Mouse (Mus musculus) skeletal muscle tissue, postnatal 0 days (tissue): Measurements from ENCODE around the gene Dcaf11. TPM values are rescaled to one million over a fixed set of nuclear protein-coding genes. Genes with fewer than 3 reads are reported as not detected.

Source experiments
- polyA plus RNA-seq: library from polyadenylated mRNA; unstranded; fragments of >200 nt; fragmentation: Nextera tagmentation; extraction: Ambion mirVana; gene quantifications from 2 replicates; pipeline ENCODE4 v1.2.1, GENCODE M21; 2015

Gene Dcaf11
- 45.2 and 45.3 TPM in 2 replicates for polyA plus RNA-seq

GRCm38 (mm10) chr14:55559799-55560201 is at the start of gene Dcaf11:
Dcaf11 (plus strand) TSS chr14:55560006.

GRCm38 (mm10) chr14:55510125-55510731 is 49.6 kb upstream of the Dcaf11 start, which contains the start of gene Cpne6:
Cpne6 (plus strand) TSS chr14:55510445.

GRCm38 (mm10) chr14:55524785-55525184 is 35.0 kb upstream of the Dcaf11 start, which contains the start of gene Nrl:
Nrl (minus strand) TSS chr14:55524981.

GRCm38 (mm10) chr14:55540067-55540786 is 19.6 kb upstream of the Dcaf11 start, which contains the start of gene Pck2:
Pck2 (plus strand) TSS chr14:55540266.

GRCm38 (mm10) chr14:55560202-55561073 is 632 bp downstream of the Dcaf11 start, which contains the start of gene A730061H03Rik:
A730061H03Rik (minus strand) TSS chr14:55560406.

GRCm38 (mm10) chr14:55575302-55575701 is 15.5 kb downstream of the Dcaf11 start, which contains the start of gene Fitm1:
Fitm1 (plus strand) TSS chr14:55575617.

GRCm38 (mm10) chr14:55577871-55578667 is 18.3 kb downstream of the Dcaf11 start, which contains the start of gene Psme1:
Psme1 (plus strand) TSS chr14:55578123.

GRCm38 (mm10) chr14:55584702-55585565 is 25.1 kb downstream of the Dcaf11 start, which contains the start of gene Emc9:
Emc9 (minus strand) TSS chr14:55585302.

GRCm38 (mm10) chr14:55590748-55591330 is 31.0 kb downstream of the Dcaf11 start, which contains the start of gene Psme2:
Psme2 (minus strand) TSS chr14:55591113.

GRCm38 (mm10) chr14:55591331-55591891 is 31.6 kb downstream of the Dcaf11 start, which contains the start of gene Rnf31:
Rnf31 (plus strand) TSS chr14:55591708.

GRCm38 (mm10) chr14:55603271-55603632 is 43.4 kb downstream of the Dcaf11 start, which contains the start of gene Irf9:
Irf9 (plus strand) TSS chr14:55603571.

GRCm38 (mm10) chr14:55617822-55618221 is 58.0 kb downstream of the Dcaf11 start, which contains the start of gene Rec8:
Rec8 (plus strand) TSS chr14:55618037.

Other genes with a start within 250 kb of the Dcaf11 start
- 21.7 and 34.9 TPM in 2 replicates for gene Dhrs4, start 81.2 kb upstream of the Dcaf11 start, polyA plus RNA-seq
- gene Carmil3, start 69.4 kb upstream of the Dcaf11 start, polyA plus RNA-seq, result 0.44 and 0.66 TPM in 2 replicates
- gene Cpne6, start 49.6 kb upstream of the Dcaf11 start, polyA plus RNA-seq, result not detected in 2 replicates
- not detected in 2 replicates for gene Nrl, start 35.0 kb upstream of the Dcaf11 start, polyA plus RNA-seq
- gene Pck2, start 19.7 kb upstream of the Dcaf11 start, polyA plus RNA-seq, result 15.8 and 17.4 TPM in 2 replicates
- gene A730061H03Rik, start 400 bp downstream of the Dcaf11 start, polyA plus RNA-seq, result 1.2 and 1.5 TPM in 2 replicates
- gene Fitm1, start 15.6 kb downstream of the Dcaf11 start, polyA plus RNA-seq, result 342 and 394 TPM in 2 replicates
- 88.6 and 106 TPM in 2 replicates for gene Psme1, start 18.1 kb downstream of the Dcaf11 start, polyA plus RNA-seq
- 63.2 and 67.4 TPM in 2 replicates for gene Emc9, start 25.3 kb downstream of the Dcaf11 start, polyA plus RNA-seq
- gene Psme2, start 31.1 kb downstream of the Dcaf11 start, polyA plus RNA-seq, result 186 and 262 TPM in 2 replicates
- 10.3 and 13.4 TPM in 2 replicates for gene Rnf31, start 31.7 kb downstream of the Dcaf11 start, polyA plus RNA-seq
- gene Irf9, start 43.6 kb downstream of the Dcaf11 start, polyA plus RNA-seq, result 11.4 and 12.2 TPM in 2 replicates
- gene Rec8, start 58.0 kb downstream of the Dcaf11 start, polyA plus RNA-seq, result 1.8 and 1.9 TPM in 2 replicates
- gene Ipo4, start 76.0 kb downstream of the Dcaf11 start, polyA plus RNA-seq, result 52.7 and 61.0 TPM in 2 replicates
- 1.3 and 2.0 TPM in 2 replicates for gene Gm49378, start 77.9 kb downstream of the Dcaf11 start, polyA plus RNA-seq
- gene Tm9sf1, start 83.8 kb downstream of the Dcaf11 start, polyA plus RNA-seq, result 48.0 and 52.2 TPM in 2 replicates
- gene Tssk4, start 90.2 kb downstream of the Dcaf11 start, polyA plus RNA-seq, result 0.24 and 0.32 TPM in 2 replicates
- 29.8 and 35.3 TPM in 2 replicates for gene Mdp1, start 100.5 kb downstream of the Dcaf11 start, polyA plus RNA-seq
- gene Gmpr2, start 111.9 kb downstream of the Dcaf11 start, polyA plus RNA-seq, result 15.1 and 16.5 TPM in 2 replicates
- gene Nedd8, start 112.1 kb downstream of the Dcaf11 start, polyA plus RNA-seq, result 356 and 376 TPM in 2 replicates
- 14.2 and 15.0 TPM in 2 replicates for gene Tinf2, start 121.8 kb downstream of the Dcaf11 start, polyA plus RNA-seq
- 0.35 and 1.9 TPM in 2 replicates for gene Tgm1, start 153.9 kb downstream of the Dcaf11 start, polyA plus RNA-seq
- gene Rabggta, start 162.3 kb downstream of the Dcaf11 start, polyA plus RNA-seq, result 12.8 and 13.3 TPM in 2 replicates
- 41.5 and 50.2 TPM in 2 replicates for gene Dhrs1, start 185.7 kb downstream of the Dcaf11 start, polyA plus RNA-seq
- gene Nop9, start 185.7 kb downstream of the Dcaf11 start, polyA plus RNA-seq, result 14.6 and 17.5 TPM in 2 replicates
- 0.11 and 0.12 TPM in 2 replicates for gene Cideb, start 198.5 kb downstream of the Dcaf11 start, polyA plus RNA-seq
- 0.23 and 0.41 TPM in 2 replicates for gene Ltb4r2, start 201.4 kb downstream of the Dcaf11 start, polyA plus RNA-seq
- gene Ltb4r1, start 206.0 kb downstream of the Dcaf11 start, polyA plus RNA-seq, result 0.21 and 0.61 TPM in 2 replicates
- gene Adcy4, start 224.1 kb downstream of the Dcaf11 start, polyA plus RNA-seq, result 5.0 and 5.7 TPM in 2 replicates
- gene Ripk3, start 228.9 kb downstream of the Dcaf11 start, polyA plus RNA-seq, result 6.7 and 11.8 TPM in 2 replicates